Mouse (Mus musculus) G1E (cell line): ENCODE measurements around the gene Nos1ap.

Experiments used
- CTCF ChIP-seq: IDR thresholded peaks from 2 replicates; pipeline ENCODE4 v1.5.1; 2012; ENCODE audit warnings: low read depth, low read length, inconsistent platforms, mixed read lengths
- GATA1 ChIP-seq: IDR thresholded peaks from 2 replicates; pipeline ENCODE4 v1.6.1; 2012; ENCODE audit warnings: borderline replicate concordance, low read length, inconsistent platforms, mixed read lengths
- TAL1 ChIP-seq: conservative IDR thresholded peaks from 2 replicates; pipeline ENCODE4 v1.6.1; 2012; ENCODE audit warnings: low read depth, low read length, inconsistent platforms, mixed read lengths

GRCm38 (mm10) chr1:170254893-170255559, 334.6 kb downstream of the Nos1ap start:
- TF ChIP-seq CTCF (no peak), GATA1 (no peak), TAL1 (no peak)
